Comparison of ENCODE assay signal across 24 mouse cellular contexts in genomic region chr2:31489166-31489565, GRCm38 (mm10). TPM values are rescaled to one million over a fixed set of nuclear protein-coding genes. Genes with fewer than 3 reads are reported as not detected.
DNase-seq lines count a peak whose midpoint lies in the region; ATAC-seq and TF ChIP-seq lines count a peak whose summit lies in the region.
"Had no signal": no experiment of that assay in that cellular context is flagged by ENCODE, and none has a peak within 500 bp of the region (broad histone marks: within the 10 kb centered on the region; RNA-seq: fewer than 3 reads in every experiment).

No protein-coding gene starts in this region.

- peaks cover 78% of the 10 kb centered on the region for H3K27me3 ChIP-seq in forebrain, embryonic 14.5 days (replicated peaks; ENCODE audit: control insufficient read depth, insufficient read depth, low read length)
- H3K27me3 ChIP-seq in forebrain, postnatal 0 days (ENCODE audit: insufficient read depth, low read length): peaks cover 26% of the 10 kb centered on the region
- peaks cover 98% of the 10 kb centered on the region for H3K27me3 ChIP-seq in neural tube, embryonic 13.5 days
- H3K27me3 ChIP-seq in neural tube, embryonic 15.5 days (replicated peaks): peaks cover 75% of the 10 kb centered on the region
- H3K27me3 ChIP-seq: liver, embryonic 13.5 days had no signal

- no peaks in the 10 kb centered on the region for H3K9me3 ChIP-seq in forebrain, embryonic 14.5 days (replicated peaks; ENCODE audit: control insufficient read depth, low read length)
- H3K9me3 ChIP-seq in forebrain, postnatal 0 days (ENCODE audit: low read length): no peaks in the 10 kb centered on the region
- H3K9me3 ChIP-seq in neural tube, embryonic 13.5 days: no peaks in the 10 kb centered on the region
- no peaks in the 10 kb centered on the region for H3K9me3 ChIP-seq in neural tube, embryonic 15.5 days (replicated peaks)
- H3K9me3 ChIP-seq: embryonic facial prominence, embryonic 10.5 days; heart, embryonic 13.5 days; hindbrain, embryonic 12.5 days; liver, embryonic 13.5 days; stomach, embryonic 15.5 days had no signal

- no peaks in the 10 kb centered on the region for H3K36me3 ChIP-seq in forebrain, embryonic 14.5 days (ENCODE audit: control insufficient read depth, insufficient read depth, low read length)
- no peaks in the 10 kb centered on the region for H3K36me3 ChIP-seq in forebrain, postnatal 0 days (ENCODE audit: insufficient read depth)
- no peaks in the 10 kb centered on the region for H3K36me3 ChIP-seq in neural tube, embryonic 13.5 days
- no peaks in the 10 kb centered on the region for H3K36me3 ChIP-seq in neural tube, embryonic 15.5 days
- H3K36me3 ChIP-seq: embryonic facial prominence, embryonic 10.5 days; heart, embryonic 13.5 days; hindbrain, embryonic 12.5 days; stomach, embryonic 15.5 days had no signal

- no peak overlapping the region for H3K4me3 ChIP-seq in forebrain, embryonic 14.5 days (ENCODE audit: low read depth, low read length)
- H3K4me3 ChIP-seq in forebrain, postnatal 0 days (ENCODE audit: low read depth, low read length): no peak overlapping the region
- no peak overlapping the region for H3K4me3 ChIP-seq in neural tube, embryonic 13.5 days
- H3K4me3 ChIP-seq in neural tube, embryonic 15.5 days (replicated peaks): no peak overlapping the region
- H3K4me3 ChIP-seq: embryonic facial prominence, embryonic 10.5 days; heart, adult 2 months; heart, embryonic 13.5 days; hindbrain, embryonic 12.5 days; liver, embryonic 13.5 days; stomach, embryonic 15.5 days had no signal

- WGBS in forebrain, embryonic 14.5 days: 31% methylated on average over 12 of the region's 12 CpGs
- WGBS in forebrain, postnatal 0 days: 24% methylated on average over 12 of the region's 12 CpGs
- WGBS in neural tube, embryonic 13.5 days: 7% methylated on average over 12 of the region's 12 CpGs
- 8% methylated on average over 12 of the region's 12 CpGs for WGBS in neural tube, embryonic 15.5 days

- no peak overlapping the region for H3K4me2 ChIP-seq in forebrain, embryonic 14.5 days (ENCODE audit: low read length)
- no peak overlapping the region for H3K4me2 ChIP-seq in forebrain, postnatal 0 days (ENCODE audit: low read depth)
- no peak overlapping the region for H3K4me2 ChIP-seq in neural tube, embryonic 13.5 days
- H3K4me2 ChIP-seq in neural tube, embryonic 15.5 days: no peak overlapping the region
- H3K4me2 ChIP-seq: heart, embryonic 13.5 days; hindbrain, embryonic 12.5 days; liver, embryonic 13.5 days; lung, embryonic 14.5 days; stomach, embryonic 15.5 days had no signal

- TF ChIP-seq CTCF in forebrain, postnatal 0 days (IDR thresholded peaks at IDR 0.05; ENCODE audit: low read depth): no peak

- peak; percentile 80 for DNase-seq in forebrain, embryonic 14.5 days (ENCODE audit: low spot score)
- no peak for DNase-seq in forebrain, postnatal 0 days
- peak; percentile 64 for DNase-seq in cerebellum, adult 9-10 months
- no peak for DNase-seq in right cerebral cortex, postnatal 10 days (ENCODE audit: low spot score in 2 of 2)
- no peak for DNase-seq in ovary, postnatal 10 days (ENCODE audit: low spot score)
- DNase-seq in retina, embryonic 14.5 days (ENCODE audit: low spot score): no peak
- DNase-seq: adrenal gland, adult 2 months; gastrocnemius, postnatal 36 days; heart, adult 2 months; heart, postnatal 14 days; kidney, adult 18-20 months; layer of hippocampus, adult 9-11 months; liver, embryonic 13.5 days; lung, embryonic 14.5 days; midbrain, embryonic 14.5 days; right cerebral cortex, adult 18-20 months; thymus, postnatal 36 days had no signal

- H3K4me1 ChIP-seq in forebrain, embryonic 14.5 days (ENCODE audit: control insufficient read depth, insufficient read depth, low read length): peaks cover 9% of the 10 kb centered on the region
- no peaks in the 10 kb centered on the region for H3K4me1 ChIP-seq in forebrain, postnatal 0 days (ENCODE audit: insufficient read depth)
- peaks cover 47% of the 10 kb centered on the region for H3K4me1 ChIP-seq in neural tube, embryonic 13.5 days (replicated peaks)
- H3K4me1 ChIP-seq in neural tube, embryonic 15.5 days: peaks cover 27% of the 10 kb centered on the region
- H3K4me1 ChIP-seq: heart, embryonic 13.5 days; liver, embryonic 13.5 days; stomach, embryonic 15.5 days had no signal

- H3K9ac ChIP-seq in forebrain, embryonic 14.5 days (ENCODE audit: low read length): no peak overlapping the region
- H3K9ac ChIP-seq in forebrain, postnatal 0 days: no peak overlapping the region
- no peak overlapping the region for H3K9ac ChIP-seq in neural tube, embryonic 13.5 days
- no peak overlapping the region for H3K9ac ChIP-seq in neural tube, embryonic 15.5 days (replicated peaks)
- H3K9ac ChIP-seq: heart, embryonic 13.5 days; hindbrain, embryonic 12.5 days; liver, embryonic 13.5 days; lung, embryonic 14.5 days; stomach, embryonic 15.5 days had no signal

- no peak overlapping the region for H3K27ac ChIP-seq in forebrain, embryonic 14.5 days (ENCODE audit: low read depth, low read length)
- no peak overlapping the region for H3K27ac ChIP-seq in forebrain, postnatal 0 days (ENCODE audit: low read depth, low read length)
- H3K27ac ChIP-seq in neural tube, embryonic 13.5 days (replicated peaks): peak overlapping the region; percentile 61
- no peak overlapping the region for H3K27ac ChIP-seq in neural tube, embryonic 15.5 days (replicated peaks)
- H3K27ac ChIP-seq: embryonic facial prominence, embryonic 10.5 days; heart, adult 2 months; heart, embryonic 13.5 days; hindbrain, embryonic 12.5 days; liver, embryonic 13.5 days; stomach, embryonic 15.5 days had no signal

- peak; percentile 54; the same call in 1 of the 2 replicates for ATAC-seq in forebrain, embryonic 14.5 days
- ATAC-seq in forebrain, postnatal 0 days: no peak
- ATAC-seq in neural tube, embryonic 13.5 days (ENCODE audit: low read depth): no peak; the same call in 1 of the 2 replicates
- no peak for ATAC-seq in neural tube, embryonic 15.5 days (ENCODE audit: low FRiP score)
- ATAC-seq: inflammation-experienced regulatory T-cells, adult 6 months had no signal

RNA-seq across cellular contexts. Expression of gene Ass1, which starts 19.2 kb away (rescaled TPM):
- polyA plus RNA-seq in forebrain, embryonic 14.5 days (2014; fragmentation: Nextera tagmentation; extraction: Ambion mirVana): 6.3 and 6.9 TPM in 2 replicates
- total RNA-seq in forebrain, postnatal 0 days (2014; rRNA removed): 16.2 and 18.0 TPM in 2 replicates
- polyA plus RNA-seq in forebrain, postnatal 0 days (2015; fragmentation: Nextera tagmentation; extraction: Ambion mirVana): 11.8 and 17.9 TPM in 2 replicates
- 12.5 and 14.8 TPM in 2 replicates for polyA plus RNA-seq in neural tube, embryonic 13.5 days (2015; fragmentation: Nextera tagmentation; extraction: Ambion mirVana)
- 9.1 and 21.3 TPM in 2 replicates for polyA plus RNA-seq in neural tube, embryonic 15.5 days (2015; fragmentation: Nextera tagmentation; extraction: Ambion mirVana)

Comparison
In these comparisons a context has a peak if more than half of its experiments do, and no peak if none do; other contexts are left out.
1. DNase-seq: peak in forebrain, embryonic 14.5 days (single experiment) and cerebellum, adult 9-10 months (single experiment); none in forebrain, postnatal 0 days (single experiment), right cerebral cortex, postnatal 10 days (0 of 2), ovary, postnatal 10 days (single experiment) and retina, embryonic 14.5 days (single experiment).